23 mouse cellular contexts compared by ENCODE assay signal in genomic region chr17:47042866-47043265, GRCm38 (mm10).
"Had no signal": no experiment of that assay in that cellular context is flagged by ENCODE, and none has a peak within 500 bp of the region (broad histone marks: within the 10 kb centered on the region; RNA-seq: fewer than 3 reads in every experiment).

No protein-coding gene starts in this region.

- H3K4me1 ChIP-seq: heart, embryonic 10.5 days; hindbrain, embryonic 15.5 days; limb, embryonic 12.5 days had no signal

- H3K4me3 ChIP-seq: heart, embryonic 10.5 days; heart, embryonic 13.5 days; heart, embryonic 15.5 days; hindbrain, embryonic 13.5 days; hindbrain, embryonic 15.5 days; limb, embryonic 12.5 days had no signal

- ATAC-seq: hindbrain, postnatal 0 days; intestine, embryonic 16.5 days had no signal

- H3K9me3 ChIP-seq: heart, embryonic 10.5 days; heart, embryonic 15.5 days; hindbrain, embryonic 15.5 days; limb, embryonic 12.5 days had no signal

- H3K27ac ChIP-seq: heart, embryonic 10.5 days; heart, embryonic 13.5 days; heart, embryonic 15.5 days; hindbrain, embryonic 13.5 days; hindbrain, embryonic 15.5 days; hindbrain, postnatal 0 days; limb, embryonic 12.5 days had no signal

- H3K4me2 ChIP-seq: heart, embryonic 13.5 days; heart, embryonic 15.5 days; hindbrain, embryonic 13.5 days; hindbrain, embryonic 15.5 days; limb, embryonic 12.5 days; liver, embryonic 11.5 days had no signal

- DNase-seq: gastrocnemius, postnatal 14 days; gastrocnemius, postnatal 36 days; heart, adult 18-20 months; heart, postnatal 14 days; heart, postnatal 36 days; kidney, adult 11 months; kidney, adult 2 months; kidney, adult 9 months; kidney, postnatal 14 days; kidney, postnatal 36 days; layer of hippocampus, adult 9-11 months; layer of hippocampus, postnatal 36 days; left cerebral cortex, postnatal 4 days; liver had no signal

- H3K9ac ChIP-seq: heart, embryonic 13.5 days; heart, embryonic 15.5 days; hindbrain, embryonic 13.5 days; hindbrain, embryonic 15.5 days; limb, embryonic 12.5 days had no signal

- H3K27me3 ChIP-seq: heart, embryonic 15.5 days; hindbrain, embryonic 13.5 days; hindbrain, embryonic 15.5 days; limb, embryonic 12.5 days had no signal

- H3K36me3 ChIP-seq: heart, embryonic 10.5 days; heart, embryonic 13.5 days; heart, embryonic 15.5 days; hindbrain, embryonic 13.5 days; hindbrain, embryonic 15.5 days; limb, embryonic 12.5 days had no signal
